Mouse (Mus musculus) CH12F3 (cell line): Measurements from ENCODE around the gene Smc3.

Source experiments
- in situ Hi-C: fragments of 300-500 bp; cut with MboI; formaldehyde crosslinking; loops from 2 replicates; pipeline ENCODE4 v1.14.3; 2020; ENCODE audit warnings: low sequenced_read_pairs

Gene Smc3

GRCm38 (mm10) chr19:53599757-53600539, at the start of gene Smc3:
TSS of gene Smc3 (plus strand) at chr19:53600398.
- in situ Hi-C loops: no loop called here

- in situ Hi-C loops: no loop called here
Observed at GRCm38 (mm10) chr19:53550972-53551371, 49.2 kb upstream of the Smc3 start.

GRCm38 (mm10) chr19:53552216-53552786, 47.9 kb upstream of the Smc3 start:
- in situ Hi-C loops: no loop called here

GRCm38 (mm10) chr19:53552795-53553194, 47.4 kb upstream of the Smc3 start:
- in situ Hi-C loops: no loop called here

- in situ Hi-C loops: no loop called here
Observed at GRCm38 (mm10) chr19:53554402-53554801, 45.8 kb upstream of the Smc3 start.

- in situ Hi-C loops: no loop called here
Observed at GRCm38 (mm10) chr19:53554981-53555616, 45.1 kb upstream of the Smc3 start.

GRCm38 (mm10) chr19:53556841-53557240, 43.4 kb upstream of the Smc3 start:
- in situ Hi-C loops: no loop called here

GRCm38 (mm10) chr19:53557267-53557936, 42.8 kb upstream of the Smc3 start:
- in situ Hi-C loops: no loop called here

- in situ Hi-C loops: no loop called here
Observed at GRCm38 (mm10) chr19:53560436-53560835, 39.8 kb upstream of the Smc3 start.

- in situ Hi-C loops: no loop called here
Observed at GRCm38 (mm10) chr19:53564174-53564573, 36.0 kb upstream of the Smc3 start.

- in situ Hi-C loops: no loop called here
Observed at GRCm38 (mm10) chr19:53565565-53566277, 34.5 kb upstream of the Smc3 start.

GRCm38 (mm10) chr19:53567864-53568263, 32.3 kb upstream of the Smc3 start:
- in situ Hi-C loops: no loop called here

- in situ Hi-C loops: no loop called here
Observed at GRCm38 (mm10) chr19:53568553-53568952, 31.6 kb upstream of the Smc3 start.

GRCm38 (mm10) chr19:53571056-53571455, 29.1 kb upstream of the Smc3 start:
- in situ Hi-C loops: no loop called here

GRCm38 (mm10) chr19:53571501-53572428, 28.4 kb upstream of the Smc3 start:
- in situ Hi-C loops: no loop called here

GRCm38 (mm10) chr19:53572607-53573006, 27.6 kb upstream of the Smc3 start:
- in situ Hi-C loops: no loop called here

- in situ Hi-C loops: no loop called here
Observed at GRCm38 (mm10) chr19:53573151-53573550, 27.0 kb upstream of the Smc3 start.

- in situ Hi-C loops: no loop called here
Observed at GRCm38 (mm10) chr19:53574131-53574530, 26.1 kb upstream of the Smc3 start.

- in situ Hi-C loops: no loop called here
Observed at GRCm38 (mm10) chr19:53574546-53574945, 25.7 kb upstream of the Smc3 start.
